Mouse (Mus musculus) embryo, embryonic 11 days (tissue): ENCODE results near the gene Dcbld1.
"Not testable (repeated sequence)": the region's sequence is repeated elsewhere in the genome, so short reads cannot be mapped to it uniquely, and the experiment has no call there.

Experiments
- DNase-seq: peaks from one replicate; pipeline ENCODE4 v3.0.0-alpha.2; 2015

The Dcbld1 gene

DNA sequence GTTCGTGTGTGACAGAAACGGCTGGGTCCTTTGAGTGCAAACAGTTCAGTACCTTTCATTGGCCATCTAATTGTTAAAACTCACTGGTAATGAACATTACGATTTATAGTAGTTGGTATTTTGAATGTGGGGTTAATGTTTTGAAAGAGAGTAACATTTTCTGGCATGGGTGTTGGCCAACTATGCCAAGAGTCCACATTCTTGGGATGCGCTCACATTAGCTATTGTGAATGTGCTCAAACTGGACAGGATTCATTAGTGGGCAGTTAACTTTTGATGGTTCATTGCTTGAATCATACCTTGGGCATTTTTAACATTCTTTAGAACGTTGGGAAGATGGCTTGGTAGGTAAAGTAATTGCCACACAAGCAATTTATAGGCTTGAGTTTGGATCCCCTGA, 30.7 kb downstream of the Dcbld1 start:
- DNase-seq, result no peak

- no peak for DNase-seq
Observed at GRCm38 (mm10) chr10:52268879-52269278, 35.5 kb downstream of the Dcbld1 start.

DNA sequence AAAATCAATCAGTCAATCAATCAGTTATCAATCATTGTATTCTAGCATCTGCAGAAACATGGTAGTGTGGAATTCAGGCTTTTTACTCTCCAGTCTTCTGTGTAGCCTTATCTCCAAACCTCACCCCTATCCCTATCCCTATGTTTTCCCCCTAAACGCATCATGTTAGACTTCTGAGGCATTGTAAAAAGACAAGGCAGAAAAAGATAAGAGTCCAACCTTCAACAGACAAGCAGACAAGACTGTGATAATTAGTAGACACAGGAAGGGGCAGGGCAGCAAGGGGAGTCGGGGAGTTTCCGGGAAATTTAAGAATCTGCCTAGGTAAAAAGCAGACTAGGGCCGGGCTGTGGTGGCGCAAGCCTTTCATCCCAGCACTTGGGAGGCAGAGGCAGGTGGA, 38.0 kb downstream of the Dcbld1 start:
- no peak for DNase-seq

DNA sequence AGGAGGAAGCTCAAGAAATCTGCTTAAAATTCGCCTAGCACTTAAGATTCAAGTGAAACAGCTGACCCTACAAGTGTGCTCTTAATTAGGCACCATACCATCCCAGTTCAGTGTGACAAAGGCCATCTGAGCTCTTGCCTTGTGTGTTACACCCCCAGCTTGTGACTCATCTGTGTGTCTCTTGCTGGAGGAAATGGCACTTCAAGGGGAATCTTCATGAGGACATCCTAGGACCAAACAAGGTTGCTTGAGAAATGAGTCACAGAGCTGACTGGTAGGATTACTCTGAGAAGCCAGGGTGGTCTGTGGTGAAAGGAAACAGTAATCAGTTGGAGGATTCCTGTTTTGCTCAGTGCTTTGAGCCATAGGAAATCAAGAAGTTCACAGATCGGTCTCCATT, 39.6 kb downstream of the Dcbld1 start:
- no peak for DNase-seq

- peak; percentile 32 for DNase-seq
Observed at GRCm38 (mm10) chr10:52274001-52274909, 40.8 kb downstream of the Dcbld1 start.

DNA sequence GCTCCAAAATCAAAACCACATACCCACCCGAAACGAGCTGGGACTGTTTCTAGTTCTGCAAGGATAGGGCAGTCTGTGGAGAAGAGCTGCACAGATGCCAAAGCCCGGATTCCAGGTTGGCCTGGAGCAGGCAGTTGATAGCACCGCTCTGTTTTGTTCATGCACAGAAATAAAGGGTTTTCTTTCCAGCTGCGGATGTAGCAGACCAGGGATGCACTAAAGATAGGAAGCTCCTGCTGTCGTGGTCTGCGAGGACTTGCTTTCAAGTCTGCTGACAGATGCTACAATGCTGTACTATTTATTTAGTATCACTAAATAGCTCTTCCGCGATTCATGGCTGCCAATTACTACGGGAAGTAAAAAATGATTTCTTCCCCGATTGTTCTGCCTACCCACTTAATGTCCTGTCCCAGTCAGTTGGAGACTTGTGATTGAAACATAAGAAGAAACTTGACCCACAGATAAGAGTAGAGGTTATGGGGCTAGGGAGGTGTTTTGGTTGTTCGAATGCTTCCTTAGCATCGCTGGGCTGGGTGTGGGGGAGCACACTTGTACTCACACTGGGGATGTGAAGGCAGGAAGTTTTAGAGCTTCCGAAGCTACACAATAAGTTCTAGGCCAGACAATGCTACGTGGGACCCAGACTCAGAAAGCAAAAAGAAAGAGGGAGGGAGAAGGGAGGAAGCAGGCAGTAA, 41.6 kb downstream of the Dcbld1 start:
- peak; percentile 14 for DNase-seq

DNA sequence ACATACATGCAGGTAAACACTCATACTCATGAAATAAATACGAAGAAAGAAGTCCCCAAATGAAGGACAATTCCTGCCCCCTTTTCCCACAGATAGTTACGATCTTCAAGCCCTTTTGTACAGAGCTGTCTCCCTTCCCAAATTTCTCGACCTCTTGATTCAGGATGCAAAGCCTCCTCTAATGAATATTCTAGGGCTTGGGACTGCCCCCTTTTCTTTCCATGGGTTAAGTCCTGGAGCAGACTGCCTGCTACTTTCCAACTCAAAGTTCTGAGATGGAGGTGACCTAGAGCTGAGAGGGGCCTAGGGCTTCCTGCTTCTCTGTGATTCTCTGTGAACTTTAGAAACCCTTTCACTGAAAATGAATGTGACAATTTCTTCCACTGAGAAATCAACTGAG, 43.2 kb downstream of the Dcbld1 start:
- DNase-seq, result no peak

DNA sequence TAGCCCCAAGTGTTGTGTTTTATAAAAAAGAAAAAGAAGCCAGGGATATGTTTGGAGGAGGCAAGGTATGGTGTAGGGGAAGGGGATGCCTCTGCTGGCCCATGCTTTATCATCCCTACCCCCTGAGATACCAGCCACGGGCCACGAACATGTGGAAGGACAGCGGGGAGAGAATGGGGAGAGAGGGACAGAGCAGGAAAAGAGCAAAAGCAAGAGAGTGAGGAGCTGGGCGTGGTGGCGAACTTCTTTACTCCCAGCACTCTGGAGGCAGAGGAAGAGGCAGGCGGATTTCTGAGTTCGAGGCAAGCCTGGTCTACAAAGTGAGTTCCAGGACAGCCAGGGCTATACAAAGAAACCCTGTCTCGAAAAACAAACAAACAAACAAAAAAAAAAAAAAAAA, 44.1 kb downstream of the Dcbld1 start:
- not testable (repeated sequence) for DNase-seq

- no peak for DNase-seq
Observed at GRCm38 (mm10) chr10:52278011-52278434, 44.6 kb downstream of the Dcbld1 start.

GRCm38 (mm10) chr10:52278866-52279265, 45.4 kb downstream of the Dcbld1 start:
- DNase-seq, result no peak

GRCm38 (mm10) chr10:52279876-52280275, 46.5 kb downstream of the Dcbld1 start:
- DNase-seq, result no peak

DNA sequence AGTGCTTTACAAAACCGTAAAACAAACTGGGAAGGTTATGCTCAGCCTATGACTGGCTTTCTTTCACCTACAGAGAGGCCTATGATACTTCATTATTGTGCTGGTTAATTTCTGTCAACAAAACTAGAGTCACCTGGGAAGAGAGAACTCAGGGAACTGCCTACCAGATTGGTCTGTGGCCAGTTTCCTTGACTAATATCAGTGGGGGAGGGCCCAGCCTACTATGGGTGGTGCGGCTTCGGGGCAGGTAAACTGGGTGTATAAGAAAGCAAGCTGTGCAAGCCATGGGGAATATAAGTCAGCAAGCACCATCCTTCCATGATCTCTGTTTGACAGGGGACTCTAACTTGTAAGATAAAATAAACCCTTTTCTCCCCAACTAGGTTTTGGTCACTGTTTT, 47.2 kb downstream of the Dcbld1 start:
- DNase-seq, result no peak

DNA sequence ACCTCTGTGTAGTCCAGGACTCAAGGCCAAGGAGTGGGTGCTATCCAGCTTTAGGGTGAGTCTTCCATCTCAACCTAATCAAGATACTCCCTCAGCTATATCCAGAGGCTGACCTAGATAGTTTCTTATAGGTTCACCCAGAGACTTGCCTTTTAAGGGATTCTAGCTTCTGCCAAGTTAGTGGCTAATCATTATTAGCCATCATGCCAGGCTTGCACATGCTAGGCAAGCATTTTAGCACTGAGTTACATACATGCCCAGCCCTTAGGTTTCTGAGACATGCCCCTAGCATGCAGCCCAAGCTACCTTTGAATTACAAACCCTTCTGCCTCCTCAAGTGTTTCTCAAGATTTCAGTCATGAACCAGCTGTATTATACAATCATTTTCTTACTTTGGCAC, 47.9 kb downstream of the Dcbld1 start:
- no peak for DNase-seq

DNA sequence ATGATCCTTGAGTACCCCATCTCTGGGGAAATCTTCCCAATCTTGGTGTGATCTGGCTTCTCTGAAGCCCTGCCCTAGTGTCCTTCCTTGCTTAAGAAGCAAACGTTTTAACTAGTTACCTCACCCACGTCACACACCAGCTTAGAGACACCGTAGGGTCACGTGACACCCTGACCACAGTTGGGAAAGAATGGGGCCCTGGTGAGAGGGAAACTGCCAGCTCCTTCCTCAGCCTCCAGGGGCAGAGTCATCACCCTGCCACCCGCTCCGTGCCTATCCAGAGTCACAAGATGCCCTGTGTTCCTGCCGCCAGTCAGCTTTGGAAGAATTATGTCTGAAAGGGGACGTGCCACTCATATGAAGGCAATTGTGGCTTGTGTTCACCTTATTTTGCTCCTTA, 51.2 kb downstream of the Dcbld1 start:
- no peak for DNase-seq

DNA sequence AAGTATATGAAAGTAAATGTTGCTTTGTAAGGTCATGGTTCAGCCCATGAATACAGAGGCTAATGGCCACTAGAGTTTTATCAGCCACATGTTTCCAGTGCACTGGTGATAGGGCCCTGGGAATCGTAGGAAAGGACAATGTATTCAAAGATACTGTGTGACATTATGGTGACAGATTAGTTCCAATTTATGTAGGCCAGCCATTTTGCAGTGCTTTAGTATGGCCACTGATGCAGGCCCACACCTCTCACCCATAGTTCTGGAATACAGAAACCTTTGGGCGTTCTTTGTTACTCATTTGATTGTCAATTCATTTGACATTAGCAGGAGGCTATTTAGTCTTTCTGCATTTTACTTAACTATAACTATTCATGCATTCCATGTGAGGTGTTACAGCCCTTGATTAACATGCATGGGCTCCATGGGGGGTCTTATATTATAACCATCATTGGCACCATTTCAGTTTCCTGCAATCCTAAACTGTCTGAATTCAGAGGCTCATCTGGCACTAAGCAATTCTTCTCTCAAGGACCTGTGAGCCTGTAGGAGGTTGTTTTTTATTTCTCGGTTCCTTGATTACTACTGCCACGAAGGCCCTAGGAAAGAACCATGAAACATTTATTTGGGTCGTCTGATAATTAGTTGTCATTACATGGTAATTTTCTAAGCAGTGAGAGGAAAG, 54.6 kb downstream of the Dcbld1 start:
- DNase-seq, result no peak

DNA sequence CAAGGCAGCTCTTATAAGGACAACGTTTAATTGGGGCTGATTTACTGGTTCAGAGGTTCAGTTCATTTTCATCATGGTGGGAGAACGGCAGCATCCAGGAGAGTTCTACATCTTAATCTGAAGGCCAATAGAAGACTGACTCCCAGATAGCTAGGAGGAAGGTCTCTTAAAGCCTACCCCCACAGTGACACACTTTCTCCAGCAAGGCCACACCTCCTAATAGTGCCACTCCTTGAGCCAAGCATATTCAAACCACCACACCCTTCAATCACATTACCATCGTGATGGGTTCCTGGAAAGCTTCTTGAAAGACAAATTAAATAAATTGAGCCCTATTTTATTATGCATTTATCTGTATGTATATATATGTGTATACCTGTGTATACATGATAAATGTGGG, 55.8 kb downstream of the Dcbld1 start:
- DNase-seq, result no peak

DNA sequence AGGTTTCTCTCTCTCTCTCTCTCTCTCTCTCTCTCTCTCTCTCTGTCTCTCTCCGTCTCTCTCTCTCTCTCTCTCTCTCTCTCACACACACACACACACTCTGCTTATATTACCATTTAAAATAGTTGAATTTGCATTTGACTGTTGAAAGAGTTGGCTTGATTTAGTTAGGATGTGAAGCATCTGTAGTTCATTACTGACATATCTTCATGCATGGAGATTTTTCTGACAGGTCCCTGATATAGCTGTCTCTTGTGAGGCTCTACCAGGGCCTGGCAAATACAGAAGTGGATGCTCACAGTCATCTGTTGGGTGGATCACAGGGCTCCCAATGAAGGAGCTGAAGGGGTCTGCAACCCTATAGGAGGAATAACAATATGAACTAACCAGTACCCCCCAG, 59.0 kb downstream of the Dcbld1 start:
- not testable (repeated sequence) for DNase-seq

DNA sequence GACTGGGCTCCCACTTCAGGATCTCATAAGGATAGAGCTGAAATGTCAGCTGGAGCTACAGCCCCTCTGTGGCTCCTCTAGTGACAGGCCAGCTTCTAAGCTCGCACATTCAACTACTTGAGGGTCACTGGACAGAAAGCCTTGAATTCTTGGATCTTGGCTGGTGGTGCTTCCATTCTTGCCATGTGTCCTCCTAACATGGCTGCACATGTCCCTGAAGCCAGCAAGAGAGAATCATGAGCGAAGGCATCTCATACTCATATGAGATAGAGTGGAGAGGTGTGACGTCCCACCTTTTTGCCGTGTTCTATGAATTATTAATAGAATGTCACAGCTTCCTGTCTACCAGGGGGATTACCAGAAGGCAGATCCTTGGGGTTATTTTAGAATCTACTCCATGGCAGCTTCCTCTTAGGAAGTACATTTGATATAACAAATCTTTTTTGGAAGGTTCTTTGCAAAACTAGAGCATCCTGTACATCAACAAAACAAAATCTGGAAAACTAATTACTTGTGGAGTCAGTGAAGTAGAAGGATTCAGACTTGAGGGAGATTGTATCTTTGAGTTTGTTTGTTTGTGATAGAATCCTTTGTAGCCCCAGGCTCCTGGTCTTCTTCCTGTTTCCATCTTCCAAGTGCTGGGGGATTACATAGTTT, 60.6 kb downstream of the Dcbld1 start:
- DNase-seq, result no peak

GRCm38 (mm10) chr10:52295934-52296333, 62.5 kb downstream of the Dcbld1 start:
- no peak for DNase-seq

GRCm38 (mm10) chr10:52298568-52298967, 65.1 kb downstream of the Dcbld1 start:
- DNase-seq, result peak; percentile 23

DNA sequence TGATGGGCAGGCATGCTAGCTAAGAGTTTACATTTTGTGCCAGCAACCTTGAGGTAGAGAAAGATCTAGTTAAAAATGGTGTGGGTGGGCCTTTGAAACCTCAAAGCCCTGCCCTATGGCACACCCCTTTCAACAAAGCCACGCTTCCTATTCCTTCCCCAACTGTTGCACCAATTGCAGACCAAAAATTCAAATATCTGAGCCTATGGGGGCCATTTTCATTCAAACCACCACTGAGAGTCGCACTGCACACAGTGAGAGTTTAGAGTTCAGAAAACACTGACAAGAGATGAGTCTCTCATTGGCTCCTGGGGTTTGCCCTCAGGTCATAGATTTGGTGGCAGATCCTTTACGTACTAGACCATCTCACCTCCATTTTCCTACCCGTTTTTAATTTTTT, 68.3 kb downstream of the Dcbld1 start:
- DNase-seq, result no peak

DNA sequence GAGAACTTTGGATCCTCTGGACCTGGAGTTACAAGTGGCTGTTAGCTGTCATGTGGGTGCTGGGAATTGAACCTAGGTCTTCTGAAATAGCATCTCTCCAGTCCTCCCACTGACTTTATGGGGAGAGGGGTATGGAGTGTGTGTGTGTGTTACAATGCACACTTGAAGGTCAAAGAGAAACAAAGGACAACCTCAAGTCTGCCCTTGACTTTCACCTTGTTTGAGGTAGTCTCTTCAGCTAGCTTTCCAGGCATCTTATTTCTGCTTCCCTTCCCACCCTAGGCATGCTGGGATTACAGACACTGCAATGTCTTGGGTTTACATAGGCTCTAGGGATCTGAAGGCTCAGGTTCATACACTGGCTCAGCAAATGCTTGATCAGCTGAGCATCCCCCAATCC, 68.9 kb downstream of the Dcbld1 start:
- no peak for DNase-seq

GRCm38 (mm10) chr10:52304574-52304973, 71.2 kb downstream of the Dcbld1 start:
- DNase-seq, result no peak
